Mouse (Mus musculus) heart, embryonic 11.5 days (tissue): ENCODE data around the gene Git1. TPM values are rescaled to one million over a fixed set of nuclear protein-coding genes. Genes with fewer than 3 reads are reported as not detected.

Experiments
- ATAC-seq: fragments of 200-750 bp; cut with Nextera tagmentation; replicated peaks from 2 replicates; pipeline ENCODE4 v1.8.0; 2017; ENCODE audit warnings: moderate library complexity; ENCODE audit not compliant: insufficient number of reproducible peaks, low FRiP score, low TSS enrichment
- H3K27ac ChIP-seq: fragments of 300-500 bp; sonication (generic); 2 replicates; pipeline ENCODE4 v1.5.1; 2014; ENCODE audit warnings: mild to moderate bottlenecking, low read depth, low read length
- H3K27me3 ChIP-seq: fragments of 300-500 bp; sonication (generic); 2 replicates; pipeline ENCODE4 v1.6.1; 2014; ENCODE audit warnings: mild to moderate bottlenecking, low read length, mixed read lengths; ENCODE audit not compliant: control insufficient read depth, insufficient read depth
- H3K36me3 ChIP-seq: fragments of 300-500 bp; sonication (generic); 2 replicates; pipeline ENCODE4 v1.6.1; 2014; ENCODE audit warnings: mild to moderate bottlenecking, low read length, moderate library complexity, mixed read lengths; ENCODE audit not compliant: control insufficient read depth, insufficient read depth
- H3K4me1 ChIP-seq: fragments of 300-500 bp; sonication (generic); 2 replicates; pipeline ENCODE4 v1.6.1; 2014; ENCODE audit warnings: low read length; ENCODE audit not compliant: control insufficient read depth, insufficient read depth
- H3K4me2 ChIP-seq: fragments of 300-500 bp; sonication (generic); 2 replicates; pipeline ENCODE4 v1.6.1; 2014; ENCODE audit warnings: mild to moderate bottlenecking, moderate library complexity
- H3K4me3 ChIP-seq: fragments of 300-500 bp; sonication (generic); 2 replicates; pipeline ENCODE4 v1.5.1; 2014; ENCODE audit warnings: low read depth, low read length
- H3K9ac ChIP-seq: fragments of 300-500 bp; sonication (generic); 2 replicates; pipeline ENCODE4 v1.6.1; 2014; ENCODE audit warnings: mild to moderate bottlenecking, low read depth, low read length, moderate library complexity
- H3K9me3 ChIP-seq: fragments of 300-500 bp; sonication (generic); replicated peaks from 2 replicates; pipeline ENCODE4 v1.6.1; 2016; ENCODE audit warnings: low read length; ENCODE audit not compliant: control insufficient read depth
- WGBS: fragments of 180-500 bp; shearing (Covaris S2); extraction: QIAGEN DNeasy Blood & Tissue Kit; methylation state at CpG from one replicate; pipeline ENCODE4 v1.1.7; 2014; ENCODE audit not compliant: insufficient replicate concordance; 5-methylcytosine and 5-hydroxymethylcytosine counted together
- polyA plus RNA-seq: library from polyadenylated mRNA; unstranded; fragments of >200 nt; fragmentation: Nextera tagmentation; extraction: Ambion mirVana; gene quantifications from 2 replicates; pipeline ENCODE4 v1.2.1, GENCODE M21; 2014

Git1 gene
- polyA plus RNA-seq, 1 experiment from 2014 or later, result 15.1 TPM

DNA sequence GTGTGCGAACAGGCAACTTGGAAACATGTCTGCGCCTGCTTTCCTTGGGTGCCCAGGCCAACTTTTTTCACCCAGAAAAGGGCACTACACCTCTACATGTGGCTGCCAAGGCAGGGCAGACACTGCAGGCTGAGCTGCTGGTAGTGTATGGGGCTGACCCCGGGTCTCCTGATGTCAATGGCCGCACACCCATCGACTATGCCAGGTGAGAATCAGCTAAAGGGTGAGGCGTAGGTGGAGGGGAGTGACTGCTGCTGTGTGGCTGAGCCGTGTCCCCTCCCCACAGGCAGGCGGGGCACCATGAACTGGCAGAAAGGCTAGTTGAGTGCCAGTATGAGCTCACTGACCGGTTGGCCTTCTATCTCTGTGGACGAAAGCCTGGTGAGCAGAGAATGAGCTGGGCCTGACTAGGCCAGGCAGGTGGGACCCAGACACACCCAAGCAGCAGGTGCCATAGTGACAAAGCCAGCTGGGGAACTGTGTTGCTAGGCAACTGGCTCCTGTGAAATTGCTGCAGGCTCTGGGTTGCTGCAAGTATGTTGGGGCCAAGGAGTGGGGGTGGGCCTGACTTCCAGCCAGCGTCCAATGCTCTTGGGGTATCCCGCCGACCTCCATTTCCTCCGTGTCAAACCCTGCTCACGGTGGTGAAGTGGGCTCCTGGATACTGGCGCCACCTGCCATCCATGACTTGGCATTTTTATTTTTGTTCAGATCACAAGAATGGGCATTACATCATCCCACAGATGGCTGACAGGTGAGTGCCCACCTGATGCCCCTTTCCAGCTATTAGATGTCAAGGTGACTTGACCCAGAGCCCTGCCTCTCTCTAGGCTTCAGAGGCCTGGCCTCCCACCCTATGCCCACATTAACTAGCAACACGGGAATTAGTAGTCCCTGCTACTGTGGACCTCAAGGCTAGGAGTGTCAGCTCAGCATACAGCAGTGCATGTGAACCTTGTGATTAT, 7.3 kb downstream of the Git1 start:
- no peak overlapping the region for H3K9ac ChIP-seq
- H3K27me3 ChIP-seq, result no peaks in the 10 kb centered on the region
- H3K4me1 ChIP-seq, result peaks cover 28% of the 10 kb centered on the region
- no peak overlapping the region for H3K27ac ChIP-seq
- H3K4me3 ChIP-seq, result no peak overlapping the region
- 83% methylated on average over 17 of the region's 17 CpGs for WGBS
- H3K4me2 ChIP-seq, result no peak overlapping the region
- ATAC-seq, result no peak
- H3K36me3 ChIP-seq, result peaks cover 31% of the 10 kb centered on the region
- no peaks in the 10 kb centered on the region for H3K9me3 ChIP-seq

DNA sequence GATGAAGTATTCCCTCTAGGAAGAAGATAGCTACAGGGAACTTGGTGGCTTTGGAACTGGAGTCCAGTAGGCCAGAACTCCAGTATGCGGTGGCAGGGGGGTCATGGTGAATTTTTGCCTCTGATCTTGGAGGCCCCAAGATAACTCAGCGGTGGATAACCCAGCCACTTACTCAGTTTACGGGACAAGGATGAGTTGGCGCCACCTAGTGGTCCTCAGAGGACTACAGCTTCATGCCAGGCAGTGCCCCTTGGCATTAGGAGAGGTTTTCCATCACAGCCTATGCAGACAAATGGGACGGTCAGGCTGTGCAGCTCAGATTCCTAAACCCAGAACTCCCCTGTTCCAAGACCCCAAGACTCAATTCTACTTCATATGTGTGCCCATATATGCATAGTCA, 8.0 kb downstream of the Git1 start:
- H3K27ac ChIP-seq, result no peak overlapping the region

GRCm38 (mm10) chr11:77501971-77502370, 8.6 kb downstream of the Git1 start:
- 93% methylated on average over 4 of the region's 4 CpGs for WGBS
- no peaks in the 10 kb centered on the region for H3K9me3 ChIP-seq
- H3K4me3 ChIP-seq, result no peak overlapping the region
- no peak overlapping the region for H3K27ac ChIP-seq
- peaks cover 42% of the 10 kb centered on the region for H3K36me3 ChIP-seq
- H3K4me1 ChIP-seq, result peaks cover 19% of the 10 kb centered on the region
- H3K27me3 ChIP-seq, result no peaks in the 10 kb centered on the region
- H3K9ac ChIP-seq, result no peak overlapping the region
- H3K4me2 ChIP-seq, result no peak overlapping the region
- ATAC-seq, result no peak

More for the DNA sequence above, 8.0 kb downstream of the Git1 start:
- Histone ChIP-seq H3K4me2 (no peak overlapping the region), H3K4me3 (no peak overlapping the region), H3K36me3 (peaks cover 36% of the 10 kb centered on the region), H3K9ac (no peak overlapping the region), H3K27me3 (no peaks in the 10 kb centered on the region), H3K4me1 (peaks cover 23% of the 10 kb centered on the region), H3K9me3 (no peaks in the 10 kb centered on the region)
- ATAC-seq, result no peak
- 22% methylated on average over 5 of the region's 5 CpGs for WGBS

DNA sequence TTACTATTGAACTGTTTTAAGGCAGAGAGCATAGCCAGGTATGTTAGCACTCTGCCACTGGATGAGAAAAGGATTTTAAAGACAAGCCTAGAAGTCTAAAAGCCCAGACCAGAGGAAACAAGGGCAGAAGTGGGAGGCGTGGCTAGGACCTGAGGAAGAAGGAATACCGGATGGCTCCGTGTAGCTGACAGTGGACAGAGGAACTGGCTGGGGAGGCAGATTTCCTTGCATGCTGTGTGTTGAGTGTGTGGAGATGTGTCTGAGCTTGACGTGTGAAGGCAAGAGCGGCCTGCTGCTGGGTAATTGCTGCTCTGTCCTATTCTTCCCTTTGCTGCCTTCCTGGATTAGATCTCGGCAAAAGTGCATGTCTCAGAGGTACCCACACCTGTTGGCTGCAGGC, 9.1 kb downstream of the Git1 start:
- Histone ChIP-seq H3K9ac (no peak overlapping the region), H3K4me1 (peaks cover 14% of the 10 kb centered on the region), H3K4me2 (no peak overlapping the region), H3K27ac (no peak overlapping the region), H3K36me3 (peaks cover 47% of the 10 kb centered on the region), H3K4me3 (no peak overlapping the region), H3K27me3 (no peaks in the 10 kb centered on the region), H3K9me3 (no peaks in the 10 kb centered on the region)
- WGBS, result 76% methylated on average over 6 of the region's 6 CpGs
- no peak for ATAC-seq

DNA sequence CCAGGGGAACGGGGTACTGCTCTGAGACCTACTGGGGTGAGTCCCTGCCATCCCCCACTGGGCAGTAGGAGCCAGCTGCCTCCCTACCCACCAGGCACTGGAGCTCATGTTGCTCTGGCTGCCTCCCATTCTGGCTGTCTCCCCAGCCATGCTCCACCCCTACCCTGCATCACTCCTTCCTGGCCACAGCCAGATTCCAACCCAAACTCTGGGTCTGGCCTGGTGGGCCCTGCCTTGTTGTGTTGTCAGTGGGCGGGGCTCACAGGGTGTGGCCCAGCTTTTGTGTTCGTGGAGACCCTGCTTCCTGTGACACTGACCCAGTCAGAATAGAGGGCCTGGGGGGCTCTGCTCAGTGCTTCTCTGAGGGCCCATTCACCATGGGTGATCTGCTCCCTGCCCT, 10.1 kb downstream of the Git1 start:
- H3K9me3 ChIP-seq, result no peaks in the 10 kb centered on the region
- 63% methylated on average over 3 of the region's 3 CpGs for WGBS
- H3K4me2 ChIP-seq, result no peak overlapping the region
- H3K36me3 ChIP-seq, result peaks cover 47% of the 10 kb centered on the region
- no peak overlapping the region for H3K4me3 ChIP-seq
- no peak overlapping the region for H3K9ac ChIP-seq
- peaks cover 12% of the 10 kb centered on the region for H3K4me1 ChIP-seq
- H3K27ac ChIP-seq, result no peak overlapping the region
- no peak for ATAC-seq
- H3K27me3 ChIP-seq, result no peaks in the 10 kb centered on the region

DNA sequence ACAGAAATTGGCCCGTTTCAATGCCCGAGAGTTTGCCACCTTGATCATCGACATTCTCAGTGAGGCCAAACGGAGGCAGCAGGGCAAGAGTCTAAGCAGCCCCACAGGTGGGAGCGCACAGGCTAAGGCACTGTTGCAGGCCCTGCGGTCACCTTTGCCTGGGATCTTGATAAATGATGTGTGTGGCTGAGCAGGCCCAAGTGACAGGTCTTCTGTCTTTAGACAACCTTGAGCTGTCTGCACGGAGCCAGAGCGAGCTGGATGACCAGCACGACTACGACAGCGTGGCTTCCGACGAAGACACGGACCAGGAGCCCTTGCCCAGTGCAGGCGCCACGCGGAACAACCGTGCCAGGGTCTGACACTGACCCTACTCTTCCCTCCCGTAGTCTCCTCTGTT, 11.0 kb downstream of the Git1 start:
- H3K9me3 ChIP-seq, result no peaks in the 10 kb centered on the region
- no peak for ATAC-seq
- H3K27me3 ChIP-seq, result no peaks in the 10 kb centered on the region
- peaks cover 13% of the 10 kb centered on the region for H3K4me1 ChIP-seq
- WGBS, result 92% methylated on average over 19 of the region's 19 CpGs
- no peak overlapping the region for H3K4me3 ChIP-seq
- H3K27ac ChIP-seq, result no peak overlapping the region
- peaks cover 49% of the 10 kb centered on the region for H3K36me3 ChIP-seq
- no peak overlapping the region for H3K9ac ChIP-seq
- no peak overlapping the region for H3K4me2 ChIP-seq

GRCm38 (mm10) chr11:77505291-77505980, 12.1 kb downstream of the Git1 start:
- Histone ChIP-seq H3K36me3 (peaks cover 43% of the 10 kb centered on the region), H3K9me3 (no peaks in the 10 kb centered on the region), H3K27ac (no peak overlapping the region), H3K9ac (no peak overlapping the region), H3K4me1 (peaks cover 13% of the 10 kb centered on the region), H3K4me2 (no peak overlapping the region), H3K4me3 (no peak overlapping the region), H3K27me3 (no peaks in the 10 kb centered on the region)
- 84% methylated on average over 22 of the region's 22 CpGs for WGBS
- ATAC-seq, result no peak

DNA sequence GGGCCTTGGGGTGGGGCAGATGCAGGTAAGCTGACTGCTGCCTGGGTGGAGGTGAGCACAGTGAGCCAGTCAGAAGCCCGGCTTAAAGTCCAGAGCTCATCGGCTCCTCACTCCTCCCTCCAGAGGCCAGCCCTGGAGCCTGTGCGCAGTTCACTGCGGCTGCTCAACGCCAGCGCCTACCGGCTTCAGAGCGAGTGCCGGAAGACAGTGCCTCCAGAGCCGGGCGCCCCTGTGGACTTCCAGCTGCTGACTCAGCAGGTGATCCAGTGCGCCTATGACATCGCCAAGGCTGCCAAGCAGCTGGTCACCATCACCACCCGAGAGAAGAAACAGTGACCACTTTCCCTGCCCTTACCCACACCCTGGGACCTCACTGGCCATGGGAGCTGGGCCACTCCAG, 12.9 kb downstream of the Git1 start:
- 84% methylated on average over 14 of the region's 14 CpGs for whole genome bisulfite sequencing
- Histone ChIP-seq H3K4me1 (peaks cover 13% of the 10 kb centered on the region), H3K4me2 (no peak overlapping the region), H3K36me3 (peaks cover 40% of the 10 kb centered on the region), H3K9ac (no peak overlapping the region), H3K9me3 (no peaks in the 10 kb centered on the region), H3K27ac (no peak overlapping the region), H3K27me3 (no peaks in the 10 kb centered on the region), H3K4me3 (no peak overlapping the region)
- ATAC-seq, result no peak
